Mouse (Mus musculus) liver, adult 10 weeks (tissue): ENCODE results near the gene Gm21953. TPM values are rescaled to one million over a fixed set of nuclear protein-coding genes. Genes with fewer than 3 reads are reported as not detected.

ENCODE experiments used
- polyA plus RNA-seq: library from polyadenylated mRNA; stranded (reverse); fragments of 350-450 nt; fragmentation: Illumina TruSeq; extraction: RNeasy Lipid Tissue Mini Kit (QIAGEN cat#74804); gene quantifications from one replicate; pipeline ENCODE4 v1.2.3, GENCODE M21; 2014; ENCODE audit warnings: low read depth, low replicate concordance

The Gm21953 gene
- polyA plus RNA-seq: not detected

DNA sequence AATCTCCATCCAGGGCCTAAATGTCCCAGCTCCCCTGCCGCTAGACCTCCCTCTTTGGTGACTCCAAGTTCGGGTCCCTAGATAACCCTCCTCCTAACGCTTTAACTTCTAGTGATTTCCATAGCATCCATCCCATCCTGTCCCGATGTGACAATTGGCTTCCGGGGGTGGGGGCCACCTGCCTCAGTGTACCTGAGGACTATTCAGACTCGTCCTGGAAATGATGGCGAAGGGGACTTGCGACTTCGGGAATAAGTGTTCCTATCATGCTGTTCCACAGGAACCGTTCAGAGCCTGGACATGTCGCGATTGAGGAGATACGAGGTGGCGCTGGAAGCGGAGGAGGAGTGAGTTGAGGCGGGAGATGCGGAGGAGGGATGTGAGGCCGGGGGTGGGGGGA, at the start of gene Gm21953:
TSS of gene Gm21953 (plus strand) at position 301 of the 400 bp plus-strand sequence.

DNA sequence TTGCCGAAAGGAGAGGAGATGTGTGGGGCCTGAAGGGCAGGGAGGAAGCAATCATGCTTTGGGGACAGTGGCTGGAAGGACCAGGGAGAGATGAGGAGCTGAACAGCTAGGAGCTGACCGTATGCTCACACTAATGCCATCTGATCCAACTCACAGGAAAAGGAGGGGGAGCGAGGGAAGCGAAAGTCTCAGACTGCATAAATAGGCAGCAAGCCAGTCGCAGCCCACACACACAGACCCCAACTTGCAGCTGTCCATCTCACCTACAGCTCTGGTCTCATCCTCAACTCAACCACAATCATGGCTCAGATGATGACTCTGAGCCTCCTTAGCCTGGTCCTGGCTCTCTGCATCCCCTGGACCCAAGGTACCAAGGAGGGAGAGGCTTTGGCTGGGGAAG, 38.6 kb upstream of the Gm21953 start, which contains the start of gene Ccl21b:
TSS of gene Ccl21b (plus strand) at position 301 of the 400 bp plus-strand sequence.

DNA sequence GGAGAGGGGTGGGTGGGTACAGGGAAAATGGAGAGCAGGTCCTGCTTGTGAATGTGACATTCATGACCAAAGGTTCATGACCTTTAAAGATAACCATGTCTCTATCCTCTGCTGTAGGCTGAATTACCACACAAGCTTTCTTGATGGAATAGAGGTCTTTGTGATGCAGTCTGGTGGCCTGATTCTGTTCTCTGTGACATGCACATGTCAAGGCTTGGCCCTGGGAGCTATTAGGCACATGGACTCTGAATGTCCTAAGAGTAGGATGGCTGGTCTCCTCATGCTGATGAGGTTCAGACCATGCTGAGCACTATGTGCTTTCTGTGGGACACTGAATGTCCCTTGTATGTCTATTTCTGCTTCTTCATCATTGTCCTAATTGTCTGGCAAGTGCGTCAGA, 24.0 kb downstream of the Gm21953 start, which contains the start of gene Fam205a3:
TSS of gene Fam205a3 (plus strand) at position 301 of the 400 bp plus-strand sequence.

Other genes with a start within 250 kb of the Gm21953 start
- gene Gm3893, start 203.1 kb upstream of the Gm21953 start, polyA plus RNA-seq: not detected
- gene Gm13304, start 179.4 kb upstream of the Gm21953 start, polyA plus RNA-seq: not detected
- gene Gm13306, start 140.8 kb upstream of the Gm21953 start, polyA plus RNA-seq: not detected
- not detected for gene Gm13305, start 125.7 kb upstream of the Gm21953 start, polyA plus RNA-seq
- 0.37 TPM for gene Gm10600, start 53.6 kb upstream of the Gm21953 start, polyA plus RNA-seq
- gene Ccl21b, start 38.5 kb upstream of the Gm21953 start, polyA plus RNA-seq: not detected
- gene Fam205a3, start 24.1 kb downstream of the Gm21953 start, polyA plus RNA-seq: not detected
- not detected for gene Gm21586, start 145.1 kb downstream of the Gm21953 start, polyA plus RNA-seq
- gene Gm2163, start 172.5 kb downstream of the Gm21953 start, polyA plus RNA-seq: not detected
- gene Fam205a2, start 233.9 kb downstream of the Gm21953 start, polyA plus RNA-seq: not detected